Mouse (Mus musculus): ENCODE measurements around the gene Krtap6-2.

DNA sequence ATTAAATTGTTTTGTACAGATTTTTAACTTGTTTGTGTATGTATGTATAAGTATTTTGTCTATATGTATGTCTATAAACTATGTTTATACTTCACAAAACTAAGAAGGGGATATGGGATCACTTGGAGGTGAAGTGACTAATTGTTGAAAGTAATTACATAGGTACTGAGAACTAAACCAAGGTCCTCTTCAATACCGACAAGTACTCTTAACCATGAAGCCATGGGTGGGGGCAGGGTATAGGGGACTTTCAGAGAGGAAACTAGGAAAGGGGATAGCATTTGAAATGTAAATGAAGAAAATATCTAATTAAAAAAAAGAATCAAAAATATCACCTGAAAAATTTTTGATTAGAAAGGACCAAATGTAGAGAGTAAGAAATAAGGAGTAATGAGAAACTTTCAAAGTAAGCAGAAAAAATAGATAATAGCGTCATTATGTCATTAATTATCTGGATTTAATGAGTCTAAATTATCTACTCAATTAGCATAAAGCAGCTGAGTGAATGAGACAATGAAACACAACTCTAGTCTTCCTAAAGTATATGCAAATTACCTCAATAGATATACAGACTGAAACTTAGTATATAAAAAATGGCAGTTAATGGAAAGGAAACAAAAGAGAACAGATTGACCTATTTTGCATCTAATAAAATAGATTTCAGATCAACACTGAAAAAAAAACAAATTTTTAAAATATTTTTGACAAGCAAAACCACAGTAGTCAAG lies 47.0 kb downstream of the Krtap6-2 start:
- no peak for TF ChIP-seq CEBPB (IDR thresholded peaks at IDR 0.05; ENCODE audit: low read depth)
- no peak for TF ChIP-seq CTCF (IDR thresholded peaks at IDR 0.05; ENCODE audit: control insufficient read depth, insufficient read depth, insufficient read length)
- TF ChIP-seq MAX (IDR thresholded peaks at IDR 0.05) = no peak
- no peak for TF ChIP-seq USF1 (IDR thresholded peaks at IDR 0.05; ENCODE audit: low read depth)
- no peak for TF ChIP-seq MYOD1 (IDR thresholded peaks at IDR 0.05; ENCODE audit: control insufficient read depth, insufficient read length, low read depth)
- TF ChIP-seq MYOG (IDR thresholded peaks at IDR 0.05; ENCODE audit: control insufficient read depth, extremely low read depth, insufficient read length) = no peak
